Mouse (Mus musculus) limb, embryonic 12.5 days (tissue): ENCODE results near the gene Samd10. TPM values are rescaled to one million over a fixed set of nuclear protein-coding genes. Genes with fewer than 3 reads are reported as not detected.

Experiments used
- ATAC-seq: fragments of 200-750 bp; cut with Nextera tagmentation; 2 replicates; pipeline ENCODE4 v1.8.0; 2017; ENCODE audit warnings: low read depth, moderate TSS enrichment; ENCODE audit not compliant: insufficient number of reproducible peaks, insufficient read depth, low FRiP score, low TSS enrichment
- H3K27ac ChIP-seq: fragments of 300-500 bp; sonication (generic); 2 replicates; pipeline ENCODE4 v1.5.1; 2016; ENCODE audit warnings: mild to moderate bottlenecking, moderate library complexity
- H3K27me3 ChIP-seq: fragments of 300-500 bp; sonication (generic); 2 replicates; pipeline ENCODE4 v1.6.1; 2016; ENCODE audit warnings: mild to moderate bottlenecking, moderate library complexity
- H3K36me3 ChIP-seq: fragments of 300-500 bp; sonication (generic); 2 replicates; pipeline ENCODE4 v1.6.1; 2016; ENCODE audit warnings: mild to moderate bottlenecking, moderate library complexity
- H3K4me1 ChIP-seq: fragments of 300-500 bp; sonication (generic); replicated peaks from 2 replicates; pipeline ENCODE4 v1.6.1; 2016
- H3K4me2 ChIP-seq: fragments of 300-500 bp; sonication (generic); 2 replicates; pipeline ENCODE4 v1.6.1; 2016; ENCODE audit warnings: mild to moderate bottlenecking, moderate library complexity
- H3K4me3 ChIP-seq: fragments of 300-500 bp; sonication (generic); replicated peaks from 2 replicates; pipeline ENCODE4 v1.5.1; 2016; ENCODE audit warnings: mild to moderate bottlenecking
- H3K9ac ChIP-seq: fragments of 300-500 bp; sonication (generic); replicated peaks from 2 replicates; pipeline ENCODE4 v1.6.1; 2016; ENCODE audit warnings: mild to moderate bottlenecking, moderate library complexity
- H3K9me3 ChIP-seq: fragments of 300-500 bp; sonication (generic); 2 replicates; pipeline ENCODE4 v1.6.1; 2016; ENCODE audit warnings: mild to moderate bottlenecking, moderate library complexity
- WGBS: fragments of 180-500 bp; shearing (Covaris S2); methylation state at CpG from one replicate; pipeline ENCODE4 v1.1.7; 2016; 5-methylcytosine and 5-hydroxymethylcytosine counted together
- microRNA-seq: library from miRNA; unstranded; fragments of <30 nt; microRNA quantifications from one replicate; pipeline ENCODE4, GENCODE M21; 2017
- polyA plus RNA-seq: library from polyadenylated mRNA; unstranded; fragments of >200 nt; fragmentation: Nextera tagmentation; extraction: Ambion mirVana; gene quantifications from 2 replicates; pipeline ENCODE4 v1.2.1, GENCODE M21; 2016

Gene Samd10
- polyA plus RNA-seq, 1 experiment from 2014 or later, result 11.6 TPM

DNA sequence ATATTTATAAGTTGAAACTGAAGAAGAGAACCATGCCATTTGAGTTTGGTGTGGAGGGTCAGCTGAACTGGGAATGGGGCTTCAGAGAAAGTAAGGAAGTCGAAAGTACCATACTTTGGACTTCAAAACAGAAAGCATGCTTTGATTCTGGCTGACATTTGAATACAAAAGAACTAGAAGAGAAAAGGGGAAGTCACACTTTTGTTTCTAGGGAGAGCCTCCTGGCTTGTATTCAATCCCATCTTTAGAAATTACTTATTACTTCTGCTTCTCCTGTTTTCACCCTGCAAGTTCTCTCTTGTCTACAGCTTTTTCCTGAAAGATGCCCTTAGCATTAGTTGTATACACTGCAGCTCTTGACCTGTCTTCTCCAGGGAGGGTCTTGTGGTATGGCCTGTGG lies 50.8 kb downstream of the Samd10 start:
- Histone ChIP-seq H3K9me3 (no peaks in the 10 kb centered on the region), H3K9ac (no peak overlapping the region), H3K4me3 (no peak overlapping the region), H3K27me3 (no peaks in the 10 kb centered on the region), H3K27ac (no peak overlapping the region), H3K4me2 (no peak overlapping the region), H3K4me1 (no peaks in the 10 kb centered on the region), H3K36me3 (peaks cover 72% of the 10 kb centered on the region)
- WGBS, result 61% methylated on average over 1 of the region's 1 CpGs
- ATAC-seq, result no peak

GRCm38 (mm10) chr2:181546142-181546541 lies 52.9 kb downstream of the Samd10 start:
- Histone ChIP-seq H3K9me3 (no peaks in the 10 kb centered on the region), H3K4me1 (no peaks in the 10 kb centered on the region), H3K4me3 (no peak overlapping the region), H3K27me3 (no peaks in the 10 kb centered on the region), H3K9ac (no peak overlapping the region), H3K27ac (no peak overlapping the region), H3K4me2 (no peak overlapping the region), H3K36me3 (peaks cover 62% of the 10 kb centered on the region)
- 97% methylated on average over 7 of the region's 7 CpGs for WGBS
- no peak for ATAC-seq

Small RNA genes within 50 kb of the gene (microRNA-seq; reads per million reads assigned to microRNA genes)
- gene Mir7006, result not detected

Other genes with a start within 250 kb of the Samd10 start
- gene Zgpat, start 234.3 kb downstream of the Samd10 start, polyA plus RNA-seq, result 54.9 and 59.4 TPM in 2 replicates
- gene Arfrp1, start 233.8 kb downstream of the Samd10 start, polyA plus RNA-seq, result 77.1 and 79.5 TPM in 2 replicates
- gene Lime1, start 219.1 kb downstream of the Samd10 start, polyA plus RNA-seq, result 29.9 and 35.2 TPM in 2 replicates
- 8.3 and 9.1 TPM in 2 replicates for gene Zbtb46, start 139.8 kb downstream of the Samd10 start, polyA plus RNA-seq
- not detected in 2 replicates for gene Abhd16b, start 106.0 kb downstream of the Samd10 start, polyA plus RNA-seq
- 151 and 165 TPM in 2 replicates for gene Tpd52l2, start 102.1 kb downstream of the Samd10 start, polyA plus RNA-seq
- gene Dnajc5, start 78.7 kb downstream of the Samd10 start, polyA plus RNA-seq, result 90.6 and 91.0 TPM in 2 replicates
- 37.9 and 47.6 TPM in 2 replicates for gene Uckl1, start 14.3 kb downstream of the Samd10 start, polyA plus RNA-seq
- gene Prpf6, start 7.3 kb downstream of the Samd10 start, polyA plus RNA-seq, result 78.0 and 79.3 TPM in 2 replicates
- 63.5 and 69.0 TPM in 2 replicates for gene Zfp512b, start 6.4 kb downstream of the Samd10 start, polyA plus RNA-seq
- 0.29 and 0.58 TPM in 2 replicates for gene Gm29797, start 57.8 kb upstream of the Samd10 start, polyA plus RNA-seq
- 22.4 and 23.4 TPM in 2 replicates for gene Sox18, start 72.4 kb upstream of the Samd10 start, polyA plus RNA-seq
- 31.6 and 33.3 TPM in 2 replicates for gene Tcea2, start 81.1 kb upstream of the Samd10 start, polyA plus RNA-seq
- 71.0 and 88.8 TPM in 2 replicates for gene Rgs19, start 94.8 kb upstream of the Samd10 start, polyA plus RNA-seq
- not detected in 2 replicates for gene Lkaaear1, start 99.2 kb upstream of the Samd10 start, polyA plus RNA-seq
- gene Oprl1, start 115.8 kb upstream of the Samd10 start, polyA plus RNA-seq, result 0.90 and 1.2 TPM in 2 replicates
- 0.15 and 0.53 TPM in 2 replicates for gene Myt1, start 164.1 kb upstream of the Samd10 start, polyA plus RNA-seq
- 41.2 and 44.3 TPM in 2 replicates for gene Pcmtd2, start 238.6 kb upstream of the Samd10 start, polyA plus RNA-seq